Mouse (Mus musculus) frontal cortex, adult (tissue): ENCODE measurements around the gene Mbtps1.

Experiments
- ATAC-seq: cut with Nextera tagmentation; 2 replicates; pipeline ENCODE4 v1.9.2; 2017; ENCODE audit warnings: mild to moderate bottlenecking, moderate library complexity, mixed read lengths; ENCODE audit not compliant: low TSS enrichment

The Mbtps1 gene

DNA sequence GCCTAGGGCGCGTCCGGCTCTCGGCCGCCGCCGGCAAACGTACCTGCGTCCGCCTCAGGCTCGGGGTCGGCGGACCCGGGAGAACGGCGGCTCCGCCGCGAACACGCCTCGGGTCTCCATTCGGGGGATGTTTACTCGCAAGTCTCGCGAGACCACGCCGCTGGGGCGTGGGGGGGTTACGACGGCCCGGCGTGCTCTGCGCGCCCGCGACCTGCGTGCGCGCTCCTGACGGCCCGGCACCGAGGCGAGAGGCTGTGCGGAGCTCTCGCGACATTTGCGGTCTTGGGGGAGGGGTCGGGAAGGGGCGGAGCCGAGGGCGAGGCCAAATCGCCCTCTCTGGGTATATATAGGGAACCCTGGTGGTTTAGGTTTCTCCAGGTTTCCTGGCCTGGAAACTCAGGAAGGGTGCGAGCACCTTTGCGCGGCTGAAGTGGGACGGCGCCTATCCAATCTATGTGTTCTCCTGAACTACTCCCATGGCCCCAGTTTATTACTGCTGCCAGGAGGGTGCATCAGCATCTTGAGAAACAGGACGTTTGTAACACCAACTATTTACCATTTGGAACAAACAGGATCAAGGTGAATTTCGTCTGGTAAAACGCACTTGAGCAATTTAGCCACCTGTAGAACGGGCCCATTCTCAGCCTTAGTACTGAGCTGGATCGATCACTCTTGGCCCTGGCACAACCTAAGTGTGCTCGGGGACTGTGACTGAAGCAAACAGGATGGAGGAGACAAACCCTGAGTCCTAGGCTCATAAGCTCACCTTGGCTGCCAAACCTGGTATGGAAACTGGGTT is at the start of gene Mbtps1:
TSS of gene Mbtps1 (minus strand) at position 133 of the 799 bp plus-strand sequence.
- ATAC-seq: peak; percentile 94

DNA sequence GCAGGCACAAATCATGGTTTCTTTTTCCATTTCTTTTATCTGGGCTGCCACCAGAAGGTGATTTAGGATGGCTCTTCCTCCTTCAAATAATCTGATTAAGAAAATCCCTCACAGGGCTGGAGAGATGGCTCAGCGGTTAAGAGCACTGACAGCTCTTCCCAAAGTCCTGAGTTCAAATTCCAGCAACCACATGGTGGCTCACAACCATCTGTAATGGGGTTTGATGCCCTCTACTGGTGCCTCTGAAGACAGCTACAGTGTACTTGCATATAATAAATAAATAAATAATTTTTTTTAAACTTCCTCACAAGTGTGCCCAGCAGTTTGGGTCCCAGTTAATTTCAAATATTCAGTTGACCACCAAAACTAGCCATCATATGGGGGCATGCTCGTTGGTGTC is 47.7 kb upstream of the Mbtps1 start:
- ATAC-seq: no peak

DNA sequence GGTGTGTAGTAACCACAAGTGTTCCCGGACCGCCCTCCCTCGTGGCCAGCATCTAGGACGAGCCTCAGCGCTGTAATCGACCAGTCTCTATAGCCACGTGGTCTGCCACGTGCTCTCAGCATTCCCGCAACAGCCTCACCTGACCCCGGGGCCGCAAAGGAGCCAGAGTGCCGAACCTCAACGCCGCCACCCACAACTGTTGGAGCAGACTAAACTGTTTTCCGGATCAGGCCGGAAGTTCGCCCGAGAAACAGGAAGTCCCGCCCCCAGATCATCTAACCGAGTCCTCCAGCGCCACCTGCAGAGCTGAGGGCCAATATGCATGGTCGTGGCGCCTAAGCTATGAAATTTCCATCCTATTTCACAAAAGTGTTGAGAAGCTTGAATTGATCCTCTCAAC is 46.5 kb upstream of the Mbtps1 start, which contains the start of gene Taf1c:
TSS of gene Taf1c (minus strand) at position 227 of the 400 bp plus-strand sequence.
- peak; percentile 96 for ATAC-seq

DNA sequence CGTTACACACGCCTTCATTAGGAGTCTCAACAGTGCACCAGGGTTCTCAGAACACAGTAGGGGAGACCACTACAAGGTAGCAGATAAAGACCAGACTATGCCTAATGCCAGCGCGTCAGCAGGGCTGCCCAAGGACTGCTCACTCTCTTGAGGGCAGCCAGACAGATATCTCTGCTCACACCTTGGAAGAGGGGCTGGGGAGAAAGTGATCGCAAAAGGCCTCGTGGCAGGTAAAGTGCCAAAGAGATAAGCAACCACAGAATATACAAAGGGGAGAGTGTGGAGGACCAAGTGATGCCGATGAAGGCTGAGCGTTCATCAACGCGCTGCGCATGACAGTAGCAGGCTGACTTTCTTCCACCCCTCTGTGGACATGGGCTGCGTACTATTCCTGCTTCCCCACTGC is 45.9 kb upstream of the Mbtps1 start:
- peak; percentile 26 for ATAC-seq

DNA sequence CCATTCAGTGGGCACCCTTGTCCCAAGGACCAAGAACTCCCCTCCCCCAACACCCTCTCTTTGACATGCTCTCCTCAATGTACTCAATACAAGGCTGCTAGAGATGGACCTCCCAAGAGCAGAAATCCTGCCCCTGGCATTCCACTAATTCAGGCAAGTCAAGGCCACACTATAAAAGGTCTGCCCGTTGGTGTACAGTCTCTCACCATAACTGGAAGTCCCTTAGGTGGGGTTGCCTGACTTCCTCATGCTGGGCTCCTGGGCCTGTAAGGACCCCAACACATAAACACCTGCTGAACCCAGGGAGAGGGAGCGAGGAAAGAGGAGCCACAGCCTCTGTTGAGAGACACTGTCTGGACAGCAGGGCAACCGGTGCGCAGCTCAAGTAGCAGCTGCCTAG is 45.2 kb upstream of the Mbtps1 start:
- no peak for ATAC-seq

DNA sequence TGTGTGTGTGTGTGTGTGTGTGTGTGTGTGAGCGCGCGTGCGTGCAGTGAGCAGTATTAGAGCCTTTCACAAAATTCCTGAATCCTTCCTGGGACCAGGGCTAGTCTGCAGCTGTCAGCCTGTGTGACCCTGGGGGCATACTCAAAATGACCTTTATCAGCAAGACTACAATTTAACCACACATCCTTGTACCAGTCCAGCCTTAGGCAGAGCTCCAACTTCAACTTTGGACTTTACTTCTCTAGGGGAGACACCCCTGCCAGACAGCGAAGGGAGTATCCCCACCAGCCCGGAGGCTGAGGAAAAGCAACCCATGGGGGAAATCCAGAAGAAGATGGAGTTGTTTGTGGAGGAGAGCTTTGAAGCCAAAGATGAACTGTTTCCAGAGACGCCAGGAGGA is 32.9 kb upstream of the Mbtps1 start:
- ATAC-seq: no peak

DNA sequence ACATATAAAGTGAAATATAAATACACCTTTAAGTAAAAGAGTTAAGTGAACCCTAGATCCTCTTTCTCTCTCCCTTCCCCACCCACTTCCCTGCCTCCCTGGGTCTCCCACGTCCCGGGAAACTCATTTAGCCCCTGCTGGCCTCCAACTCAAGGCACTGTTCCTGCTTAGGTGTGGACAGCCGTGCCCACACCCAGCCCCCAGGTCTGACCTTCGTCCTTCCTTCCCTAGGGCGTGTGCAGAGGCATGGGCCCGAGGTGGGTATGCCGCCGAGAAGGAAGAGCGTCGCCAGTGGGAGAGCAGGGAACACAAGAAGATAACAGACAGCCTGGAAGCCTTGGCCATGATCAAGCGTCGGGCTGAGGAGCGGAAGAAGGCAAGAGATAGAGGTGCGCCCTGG is 31.8 kb upstream of the Mbtps1 start:
- no peak for ATAC-seq

DNA sequence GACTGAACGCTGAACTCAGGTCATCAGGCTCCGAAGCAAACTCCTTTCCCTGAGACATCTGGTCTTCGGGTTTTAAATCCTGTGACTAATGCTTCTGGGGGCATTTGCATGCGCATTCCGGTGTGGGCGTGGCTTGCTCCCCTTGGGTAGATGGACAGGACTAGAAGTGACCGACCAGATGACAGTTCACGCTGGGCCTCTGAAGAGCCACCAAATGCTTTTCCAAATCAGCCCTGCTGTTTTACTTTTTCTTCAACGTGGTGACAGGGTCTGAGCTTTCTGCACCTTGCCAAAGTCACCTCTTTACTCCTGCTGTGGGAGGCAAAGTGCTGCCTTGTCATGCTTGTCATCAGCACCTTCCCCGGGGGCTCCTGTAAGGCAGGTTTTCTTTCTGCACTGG is 30.3 kb upstream of the Mbtps1 start:
- ATAC-seq: no peak

DNA sequence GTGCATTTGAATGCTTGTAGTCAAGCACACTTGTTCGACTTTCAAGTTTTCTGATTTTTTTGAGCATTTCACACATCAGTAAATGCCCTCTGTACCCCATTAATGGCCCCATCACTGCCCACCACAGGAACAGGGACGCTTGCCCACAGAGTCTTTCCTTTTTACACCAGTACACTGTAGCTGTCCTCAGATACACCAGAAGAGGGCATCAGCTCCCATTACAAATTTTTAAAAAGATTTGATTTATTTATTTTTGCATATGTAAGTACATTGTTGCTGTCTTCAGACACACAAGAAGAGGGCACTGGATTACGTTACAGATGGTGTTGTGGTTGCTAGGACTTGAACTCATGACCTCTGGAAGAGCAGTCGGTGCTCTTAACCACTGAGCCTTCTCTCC is 29.8 kb upstream of the Mbtps1 start:
- ATAC-seq: no peak

DNA sequence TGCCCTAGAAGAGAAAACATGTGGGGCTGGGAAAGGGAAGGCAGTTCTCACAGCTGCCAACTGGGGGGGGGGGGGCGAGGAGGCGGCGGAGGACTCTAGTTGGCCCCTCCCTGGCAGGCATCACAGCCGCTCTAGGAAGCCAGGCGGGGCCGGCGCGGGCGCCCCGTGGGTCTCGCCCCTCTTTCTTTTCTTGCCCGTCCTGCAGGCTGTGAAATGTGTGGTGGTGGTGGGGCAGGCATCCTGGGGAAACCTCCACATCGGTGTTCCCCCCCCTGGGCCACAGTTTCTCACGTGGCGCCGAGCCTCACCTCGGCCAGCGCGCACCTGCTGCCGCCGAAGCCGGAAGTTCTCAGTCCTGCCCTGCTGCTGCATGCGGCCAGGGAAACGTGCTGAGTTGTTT is 27.4 kb upstream of the Mbtps1 start:
- ATAC-seq: no peak

DNA sequence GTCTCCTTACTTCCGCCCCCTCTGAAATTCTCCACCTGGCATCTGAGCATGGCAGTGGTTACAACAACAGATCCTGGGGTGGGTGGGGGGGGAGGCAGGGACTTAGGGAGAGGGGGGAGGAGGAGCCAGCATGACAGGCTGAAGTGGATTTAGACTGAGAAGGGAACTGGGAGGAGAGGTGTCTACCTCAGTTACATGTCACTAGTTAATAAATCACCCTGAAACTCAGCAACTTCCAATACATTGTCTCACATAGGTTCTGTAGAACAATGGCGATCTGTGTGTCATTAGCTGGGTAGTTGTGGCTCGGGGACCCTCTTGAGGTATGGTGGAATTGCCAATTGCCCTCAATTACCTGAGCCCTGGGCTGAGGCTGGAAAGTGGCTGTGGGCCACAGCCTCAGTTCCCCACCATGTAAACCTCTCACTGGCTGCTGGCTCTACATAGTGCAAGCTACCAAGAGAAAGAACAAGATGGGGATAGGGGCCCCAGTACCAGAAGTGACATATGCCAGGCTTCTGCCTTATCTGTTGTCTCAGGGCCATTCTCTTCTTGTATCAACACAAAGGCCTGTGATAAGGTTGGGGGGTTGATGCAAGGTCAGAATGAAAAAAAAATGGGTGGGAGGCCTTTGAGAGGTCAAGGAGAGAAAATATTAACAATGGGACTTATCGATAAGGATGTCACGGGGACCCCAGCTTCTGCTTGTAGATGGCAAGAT is 22.1 kb upstream of the Mbtps1 start:
- ATAC-seq: no peak

DNA sequence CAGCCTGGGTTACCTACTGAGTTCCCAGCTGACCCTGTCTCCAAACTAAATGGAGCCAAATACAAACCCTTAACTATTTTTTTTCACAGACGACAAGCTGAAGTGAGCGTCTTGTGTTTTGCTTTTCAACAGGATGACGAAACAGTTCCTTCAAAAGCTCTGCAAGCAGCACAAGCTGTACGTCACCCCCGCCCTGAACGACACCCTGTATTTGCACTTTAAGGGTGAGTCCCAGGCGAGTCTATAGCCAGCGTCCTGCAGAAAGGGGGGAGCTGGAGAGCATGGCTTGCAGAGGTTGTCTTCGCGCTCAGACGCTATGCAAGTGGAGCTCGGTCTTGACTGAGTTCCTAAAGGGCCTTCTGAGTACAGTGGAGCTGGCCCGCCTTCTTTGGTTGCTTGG is 20.6 kb upstream of the Mbtps1 start:
- no peak for ATAC-seq

DNA sequence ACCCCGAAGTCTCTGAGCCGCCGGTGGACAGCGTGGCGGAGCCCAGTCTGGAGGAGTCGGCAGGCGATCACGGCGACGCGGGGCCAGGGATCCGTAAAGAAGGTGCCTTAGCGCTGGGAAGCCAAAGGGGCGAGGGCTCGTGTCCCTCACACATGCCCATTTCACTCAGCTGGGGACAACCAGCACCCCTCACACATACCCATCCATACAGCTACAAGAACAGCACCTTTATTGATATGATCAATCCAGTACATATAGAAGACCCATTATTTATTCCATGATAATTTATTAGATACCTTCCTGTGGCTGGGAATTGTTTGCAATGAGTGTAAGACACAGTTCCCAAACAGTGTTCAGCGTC is 16.8 kb upstream of the Mbtps1 start:
- ATAC-seq: no peak

DNA sequence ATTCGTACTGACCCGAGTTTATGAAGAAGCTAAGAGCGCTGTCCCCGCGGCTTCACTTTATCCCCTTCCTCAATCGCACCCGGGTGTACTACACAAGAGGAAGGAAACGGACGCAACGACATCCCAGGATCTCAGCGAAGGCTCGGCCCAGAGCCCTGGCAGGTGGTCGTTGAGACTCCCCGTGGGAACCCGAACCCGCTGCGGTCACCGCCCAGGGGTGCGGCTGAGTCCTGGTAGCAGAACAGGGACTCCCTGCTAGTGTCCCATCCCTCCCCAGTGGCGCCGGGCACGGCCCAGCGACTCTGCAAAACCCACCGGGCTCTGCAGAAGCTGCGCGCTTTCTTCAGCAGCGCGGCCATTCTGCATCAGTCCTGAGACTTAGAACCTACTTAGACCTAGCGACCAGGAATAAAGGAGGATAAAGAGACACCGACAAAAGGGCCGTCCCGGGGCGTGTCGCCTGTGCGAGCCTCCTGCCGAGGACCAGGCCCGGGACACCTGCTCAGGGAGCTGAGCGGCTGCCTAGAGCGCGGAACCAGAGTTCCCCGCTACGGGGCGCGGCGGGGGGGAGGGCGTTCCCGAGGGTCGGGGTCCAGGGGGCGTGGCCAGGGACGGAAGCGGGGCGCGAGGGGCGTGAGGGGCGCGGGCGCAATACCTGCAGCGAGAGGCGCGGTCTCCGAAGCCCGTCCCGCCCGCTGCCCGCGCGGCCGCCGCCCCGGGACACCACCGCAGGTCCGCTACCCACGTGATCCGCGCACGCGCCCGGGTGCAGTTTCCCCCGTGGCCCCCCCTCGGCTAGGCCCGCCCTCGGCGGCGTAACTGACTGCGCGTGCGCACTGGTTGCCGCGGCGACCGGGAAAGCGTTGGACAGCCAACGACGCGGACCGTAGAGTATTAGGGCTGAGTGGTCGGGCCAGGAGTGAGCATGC is 16.2 kb upstream of the Mbtps1 start, which contains the start of the genes Hsdl1 and Dnaaf1:
TSS of gene Hsdl1 (minus strand) at position 747 of the 929 bp plus-strand sequence.
TSS of gene Dnaaf1 (plus strand) at position 799 of the 929 bp plus-strand sequence.
- peak; percentile 90 for ATAC-seq

DNA sequence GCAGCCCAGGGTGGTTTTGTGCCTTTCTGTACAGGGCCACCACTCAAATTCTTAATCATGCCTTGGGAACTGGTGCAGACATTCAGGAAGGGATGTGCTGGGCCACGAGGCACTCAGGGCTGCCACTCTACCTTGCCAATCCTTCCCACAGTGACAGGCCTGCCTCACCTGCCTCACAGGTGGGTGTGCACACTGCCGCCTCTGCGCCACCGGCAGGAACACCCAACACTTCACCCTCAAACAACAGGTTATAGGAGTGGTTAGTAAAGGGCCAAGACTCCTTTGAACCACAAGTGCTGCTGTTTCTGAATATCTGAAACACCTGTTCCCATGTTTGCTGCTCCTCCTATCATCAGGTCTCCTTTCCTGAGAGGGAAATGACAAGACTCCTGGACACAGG is 13.9 kb upstream of the Mbtps1 start:
- no peak for ATAC-seq

DNA sequence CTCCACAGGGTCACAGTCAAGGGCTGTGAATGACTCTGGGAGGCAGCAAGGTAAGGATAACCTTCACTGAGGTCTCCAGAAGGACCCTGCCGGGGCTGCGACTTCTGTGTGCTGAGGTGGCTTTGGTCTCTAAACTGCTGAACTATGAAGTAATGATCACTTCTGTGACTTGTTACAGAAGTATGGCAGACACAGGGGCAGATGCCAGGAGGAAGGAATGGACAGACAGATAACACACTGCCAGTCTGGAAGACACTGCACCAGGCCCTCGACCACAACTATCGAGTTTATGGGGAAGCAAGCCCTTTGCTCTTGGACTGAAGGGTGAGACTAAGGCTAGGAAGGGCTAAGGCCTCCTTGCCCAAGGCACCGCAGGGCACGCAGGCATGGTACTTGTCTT is 12.6 kb upstream of the Mbtps1 start:
- no peak for ATAC-seq

DNA sequence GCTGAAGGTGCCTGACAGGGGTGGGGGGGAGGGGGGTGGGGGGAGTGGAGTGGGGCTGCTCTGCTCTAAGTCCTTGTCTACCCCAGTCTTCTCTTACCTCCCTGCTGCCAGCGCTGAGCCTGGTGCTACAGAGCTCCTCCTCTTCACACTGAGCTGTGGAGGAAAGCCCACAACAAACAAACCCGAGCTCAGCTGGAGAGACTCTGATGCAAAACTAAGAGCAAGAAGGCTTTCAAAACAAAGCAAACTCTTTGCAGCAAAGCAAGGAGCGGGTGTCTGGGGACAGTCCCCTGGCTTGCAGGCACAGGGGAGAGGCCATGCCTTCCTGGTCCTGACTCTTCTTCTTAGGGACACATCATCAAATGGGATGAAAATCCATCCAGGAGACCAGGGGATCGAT is 11.3 kb upstream of the Mbtps1 start:
- ATAC-seq: no peak

DNA sequence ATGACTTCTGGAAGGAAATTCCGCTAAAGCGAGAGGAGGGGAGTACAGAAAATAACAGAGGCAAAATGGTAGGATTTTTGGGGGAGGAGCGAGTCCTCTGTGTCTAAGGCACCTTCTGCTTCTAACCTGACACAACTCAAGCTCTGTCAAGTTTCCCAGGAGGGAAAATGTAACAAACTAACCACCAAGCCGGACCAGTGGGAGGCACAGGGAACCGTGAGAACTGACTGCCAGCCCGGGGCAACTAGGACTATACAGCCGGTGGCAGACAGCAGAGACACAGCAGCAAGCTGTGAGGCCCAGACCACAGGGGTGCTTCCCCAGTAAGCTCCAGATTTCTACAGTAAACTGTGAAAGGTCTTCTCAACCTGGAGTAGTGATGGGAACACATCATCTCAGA is 10.4 kb upstream of the Mbtps1 start:
- no peak for ATAC-seq

DNA sequence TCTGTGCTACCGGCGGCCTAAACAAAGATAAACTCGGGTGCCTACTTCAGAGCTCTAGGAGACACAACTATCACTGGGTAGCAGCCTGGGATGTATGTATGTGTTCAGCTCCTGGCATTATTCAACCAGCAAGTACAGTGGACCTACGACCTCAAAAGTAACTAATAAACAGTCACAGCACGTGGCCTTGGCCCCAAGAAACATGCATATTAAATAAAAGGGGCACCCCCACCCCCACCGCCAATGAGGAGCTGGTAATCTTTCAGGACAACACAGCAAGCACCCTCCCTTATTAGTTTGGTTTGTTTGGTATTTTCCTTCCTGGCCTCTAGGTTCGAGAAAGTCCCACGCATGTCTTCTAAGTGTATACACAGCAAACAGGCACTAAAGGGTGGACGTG is 9.7 kb upstream of the Mbtps1 start:
- ATAC-seq: no peak

DNA sequence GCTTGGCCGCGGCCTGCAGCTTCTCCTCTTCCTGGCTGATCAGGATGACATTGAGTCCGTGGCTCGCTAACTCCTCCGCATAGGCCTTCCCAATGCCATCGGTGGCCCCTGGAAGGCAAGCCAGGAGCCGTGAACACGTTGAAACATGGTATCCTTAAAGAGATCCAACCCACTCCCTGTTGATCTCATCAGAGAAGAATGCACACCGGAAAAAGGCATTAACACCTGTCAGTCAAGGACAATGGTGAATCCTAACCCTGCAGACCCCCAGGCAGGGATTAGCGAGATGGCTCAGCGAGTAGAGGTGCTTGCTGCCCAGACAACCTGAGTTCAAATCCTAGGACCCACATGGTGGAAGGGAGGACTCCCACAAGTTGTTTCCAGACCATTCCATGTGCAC is 7.8 kb upstream of the Mbtps1 start:
- no peak for ATAC-seq

DNA sequence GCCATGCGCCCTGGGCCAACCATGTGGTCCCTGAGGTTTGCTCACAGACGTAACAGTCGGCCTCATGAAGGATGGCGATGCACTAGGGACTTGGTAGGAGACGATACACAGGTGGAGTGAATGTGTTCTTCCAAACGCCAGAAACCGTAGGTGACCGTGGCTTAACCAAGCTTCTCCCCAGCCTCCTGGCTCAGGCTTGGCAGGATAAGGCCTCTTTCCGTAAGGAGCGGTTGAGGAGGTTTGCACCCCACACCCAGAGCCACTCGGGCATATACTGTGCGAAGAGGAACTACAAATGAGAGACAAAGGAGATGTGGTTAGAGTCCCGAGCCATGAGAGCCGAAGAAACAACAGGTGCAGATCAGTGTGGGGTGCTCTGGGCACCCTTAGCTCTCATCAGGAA is 5.3 kb upstream of the Mbtps1 start:
- ATAC-seq: no peak

DNA sequence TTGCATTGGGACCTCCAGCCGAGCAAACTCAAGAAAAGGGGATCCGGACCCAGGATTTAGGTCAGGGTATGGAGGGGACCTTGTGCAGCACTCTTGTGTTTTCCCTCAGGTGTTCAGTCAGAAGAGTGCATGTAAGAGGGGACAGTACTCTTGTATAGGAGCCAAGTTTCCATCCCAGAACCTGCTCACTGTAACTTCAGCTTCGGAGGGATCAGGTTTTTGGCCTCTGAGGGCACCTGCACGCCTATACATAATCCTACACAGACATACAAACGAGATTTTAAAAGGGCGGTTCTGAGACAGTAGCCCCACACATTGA is 826 bp upstream of the Mbtps1 start:
- ATAC-seq: no peak
